Mouse (Mus musculus) testis, adult 2 months (tissue): Measurements from ENCODE around the gene Clec2l.

Source experiments
- CTCF ChIP-seq: fragments of 200-500 bp; IDR thresholded peaks from 2 replicates; pipeline ENCODE4 v1.5.1; 2012; ENCODE audit warnings: low read depth, mild to moderate bottlenecking, inconsistent platforms, low read length, moderate library complexity; ENCODE audit not compliant: control insufficient read depth, insufficient read depth, insufficient replicate concordance
- POLR2A ChIP-seq: fragments of 200-500 bp; IDR thresholded peaks from 2 replicates; pipeline ENCODE4 v1.6.1; 2012; ENCODE audit warnings: low read depth, mild to moderate bottlenecking, inconsistent platforms, low read length, moderate library complexity; ENCODE audit not compliant: control insufficient read depth

- TF ChIP-seq POLR2A (no peak), CTCF (no peak)
Measured at GRCm38 (mm10) chr6:38626086-38626485, 36.8 kb upstream of the Clec2l start.
